Mouse (Mus musculus) ES-E14 (cell line): ENCODE measurements around the gene Lpcat3.

Source experiments
- CHD2 ChIP-seq: IDR thresholded peaks from 2 replicates; pipeline ENCODE4 v1.6.1; 2014; ENCODE audit warnings: mild to moderate bottlenecking, low read depth, low read length, inconsistent platforms
- MAFK ChIP-seq: IDR thresholded peaks from 2 replicates; pipeline ENCODE4 v1.6.1; 2014; ENCODE audit warnings: mild to moderate bottlenecking, low read depth, low read length, inconsistent platforms; ENCODE audit not compliant: insufficient read depth
- ZC3H11A ChIP-seq: IDR thresholded peaks from 2 replicates; pipeline ENCODE4 v1.6.1; 2012; ENCODE audit warnings: low read depth, mild to moderate bottlenecking, inconsistent platforms, low read length, borderline replicate concordance
- ZNF384 ChIP-seq: IDR thresholded peaks from 2 replicates; pipeline ENCODE4 v1.6.1; 2012; ENCODE audit warnings: low read depth, low read length, inconsistent platforms

- TF ChIP-seq MAFK (no peak), ZNF384 (no peak), CHD2 (no peak), ZC3H11A (no peak)
Measured at GRCm38 (mm10) chr6:124646394-124646793, 16.4 kb upstream of the Lpcat3 start.
